Mouse (Mus musculus): ENCODE measurements around the gene Ptdss2. TPM values are rescaled to one million over a fixed set of nuclear protein-coding genes. Genes with fewer than 3 reads are reported as not detected.

The Ptdss2 gene
- polyA plus RNA-seq, 1 experiment from 2014 or later = 74.7 TPM

DNA sequence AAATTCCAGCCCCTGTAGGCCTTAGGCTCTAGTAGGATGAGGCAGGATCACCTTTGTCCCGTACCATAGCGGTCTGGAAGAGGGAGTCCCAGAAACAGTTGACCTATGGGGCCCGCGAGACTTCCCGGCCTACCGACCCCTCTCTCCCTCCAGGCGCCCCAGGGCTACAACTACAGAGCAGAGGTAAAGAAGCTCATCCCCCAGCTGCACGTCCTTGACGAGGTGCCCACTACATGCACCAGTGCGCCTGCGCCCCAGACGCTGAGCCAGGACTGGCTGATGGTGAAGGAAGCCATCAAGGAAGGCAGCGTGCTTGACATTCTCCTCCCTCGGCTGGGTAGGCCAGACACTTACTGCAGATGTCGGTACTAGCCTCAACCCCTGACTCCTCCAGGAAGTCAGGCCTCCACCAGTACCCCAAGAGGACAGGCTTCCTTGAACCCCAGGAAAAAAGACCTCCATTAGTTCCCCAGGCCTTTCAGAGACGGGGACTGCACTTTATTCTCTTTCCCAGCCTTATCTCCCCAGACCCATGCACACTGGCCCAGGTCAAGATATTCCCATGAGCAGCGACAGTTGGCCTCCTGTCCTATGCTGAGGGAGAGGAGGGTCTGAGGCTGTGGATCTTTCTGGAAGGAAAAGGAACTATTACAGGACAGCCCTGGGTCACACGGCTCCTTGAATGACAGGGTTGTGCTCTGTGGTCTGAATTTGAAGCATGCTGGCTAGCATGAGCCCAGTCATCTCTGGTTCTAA, 84.2 kb downstream of the Ptdss2 start:
- no peaks in the 10 kb centered on the region for H3K9me3 ChIP-seq
- H3K9ac ChIP-seq = no peak overlapping the region
- H3K36me3 ChIP-seq = no peaks in the 10 kb centered on the region
- no peak for ATAC-seq (ENCODE audit: low FRiP score, low read depth)
- H3K4me3 ChIP-seq = no peak overlapping the region
- H3K4me1 ChIP-seq = no peaks in the 10 kb centered on the region
- H3K27me3 ChIP-seq (replicated peaks) = no peaks in the 10 kb centered on the region
- H3K27ac ChIP-seq = no peak overlapping the region
- H3K4me2 ChIP-seq (replicated peaks) = no peak overlapping the region
- 93% methylated on average over 18 of the region's 18 CpGs for WGBS

Other genes starting within 250 kb of the Ptdss2 start
- gene Psmd13, start 240.4 kb upstream of the Ptdss2 start, polyA plus RNA-seq (2016; fragmentation: Nextera tagmentation; extraction: Ambion mirVana) = 293 and 317 TPM in 2 replicates
- gene Sirt3, start 240.1 kb upstream of the Ptdss2 start, polyA plus RNA-seq (2016; fragmentation: Nextera tagmentation; extraction: Ambion mirVana) = 32.4 and 33.1 TPM in 2 replicates
- gene Cox8b, start 221.9 kb upstream of the Ptdss2 start, polyA plus RNA-seq (2016; fragmentation: Nextera tagmentation; extraction: Ambion mirVana) = 1.9 and 2.2 TPM in 2 replicates
- 0.08 TPM in 1 of 2 replicates, not detected in the other for gene Nlrp6, start 201.5 kb upstream of the Ptdss2 start, polyA plus RNA-seq (2016; fragmentation: Nextera tagmentation; extraction: Ambion mirVana)
- 11.2 and 12.2 TPM in 2 replicates for gene Pgghg, start 181.0 kb upstream of the Ptdss2 start, polyA plus RNA-seq (2016; fragmentation: Nextera tagmentation; extraction: Ambion mirVana)
- gene Ifitm5, start 172.1 kb upstream of the Ptdss2 start, polyA plus RNA-seq (2016; fragmentation: Nextera tagmentation; extraction: Ambion mirVana) = 1.2 and 1.6 TPM in 2 replicates
- 0.55 TPM in 1 of 2 replicates, not detected in the other for gene Gm45717, start 166.4 kb upstream of the Ptdss2 start, polyA plus RNA-seq (2016; fragmentation: Nextera tagmentation; extraction: Ambion mirVana)
- gene Ifitm2, start 166.4 kb upstream of the Ptdss2 start, polyA plus RNA-seq (2016; fragmentation: Nextera tagmentation; extraction: Ambion mirVana) = 314 and 316 TPM in 2 replicates
- 10.1 and 13.6 TPM in 2 replicates for gene Ifitm1, start 155.2 kb upstream of the Ptdss2 start, polyA plus RNA-seq (2016; fragmentation: Nextera tagmentation; extraction: Ambion mirVana)
- gene Ifitm3, start 111.6 kb upstream of the Ptdss2 start, polyA plus RNA-seq (2016; fragmentation: Nextera tagmentation; extraction: Ambion mirVana) = 23.9 and 29.2 TPM in 2 replicates
- gene Ifitm6, start 104.5 kb upstream of the Ptdss2 start, polyA plus RNA-seq (2016; fragmentation: Nextera tagmentation; extraction: Ambion mirVana) = 0.42 and 0.54 TPM in 2 replicates
- not detected in 2 replicates for gene Gm17387, start 93.3 kb upstream of the Ptdss2 start, polyA plus RNA-seq (2016; fragmentation: Nextera tagmentation; extraction: Ambion mirVana)
- gene B4galnt4, start 61.3 kb upstream of the Ptdss2 start, polyA plus RNA-seq (2016; fragmentation: Nextera tagmentation; extraction: Ambion mirVana) = 40.8 and 41.5 TPM in 2 replicates
- 1.6 and 3.1 TPM in 2 replicates for gene Pkp3, start 44.2 kb upstream of the Ptdss2 start, polyA plus RNA-seq (2016; fragmentation: Nextera tagmentation; extraction: Ambion mirVana)
- gene Sigirr, start 21.8 kb upstream of the Ptdss2 start, polyA plus RNA-seq (2016; fragmentation: Nextera tagmentation; extraction: Ambion mirVana) = 1.6 and 2.3 TPM in 2 replicates
- 0.22 TPM in 1 of 2 replicates, not detected in the other for gene Ano9, start 4.6 kb upstream of the Ptdss2 start, polyA plus RNA-seq (2016; fragmentation: Nextera tagmentation; extraction: Ambion mirVana)
- gene Rnh1, start 50.5 kb downstream of the Ptdss2 start, polyA plus RNA-seq (2016; fragmentation: Nextera tagmentation; extraction: Ambion mirVana) = 56.9 and 60.9 TPM in 2 replicates
- 114 and 121 TPM in 2 replicates for gene Hras, start 71.6 kb downstream of the Ptdss2 start, polyA plus RNA-seq (2016; fragmentation: Nextera tagmentation; extraction: Ambion mirVana)
- 11.2 TPM in 2 replicates for gene Lrrc56, start 71.8 kb downstream of the Ptdss2 start, polyA plus RNA-seq (2016; fragmentation: Nextera tagmentation; extraction: Ambion mirVana)
- gene Lmntd2, start 91.7 kb downstream of the Ptdss2 start, polyA plus RNA-seq (2016; fragmentation: Nextera tagmentation; extraction: Ambion mirVana) = 2.5 and 3.8 TPM in 2 replicates
- 37.1 and 38.7 TPM in 2 replicates for gene Rassf7, start 93.5 kb downstream of the Ptdss2 start, polyA plus RNA-seq (2016; fragmentation: Nextera tagmentation; extraction: Ambion mirVana)
- gene Phrf1, start 106.4 kb downstream of the Ptdss2 start, polyA plus RNA-seq (2016; fragmentation: Nextera tagmentation; extraction: Ambion mirVana) = 88.0 and 92.7 TPM in 2 replicates
- 1.0 and 1.7 TPM in 2 replicates for gene Irf7, start 144.1 kb downstream of the Ptdss2 start, polyA plus RNA-seq (2016; fragmentation: Nextera tagmentation; extraction: Ambion mirVana)
- gene Cdhr5, start 154.4 kb downstream of the Ptdss2 start, polyA plus RNA-seq (2016; fragmentation: Nextera tagmentation; extraction: Ambion mirVana) = not detected in 2 replicates
- gene Sct, start 156.8 kb downstream of the Ptdss2 start, polyA plus RNA-seq (2016; fragmentation: Nextera tagmentation; extraction: Ambion mirVana) = 4.5 and 7.1 TPM in 2 replicates
- 0.82 and 0.94 TPM in 2 replicates for gene Drd4, start 169.6 kb downstream of the Ptdss2 start, polyA plus RNA-seq (2016; fragmentation: Nextera tagmentation; extraction: Ambion mirVana)
- gene Deaf1, start 205.3 kb downstream of the Ptdss2 start, polyA plus RNA-seq (2016; fragmentation: Nextera tagmentation; extraction: Ambion mirVana) = 98.9 and 108 TPM in 2 replicates
- 60.9 and 62.5 TPM in 2 replicates for gene Tmem80, start 205.4 kb downstream of the Ptdss2 start, polyA plus RNA-seq (2016; fragmentation: Nextera tagmentation; extraction: Ambion mirVana)
- 1.0 and 1.1 TPM in 2 replicates for gene Eps8l2, start 216.5 kb downstream of the Ptdss2 start, polyA plus RNA-seq (2016; fragmentation: Nextera tagmentation; extraction: Ambion mirVana)

Data from neural tube, embryonic 12.5 days (tissue).